Mouse (Mus musculus) liver, postnatal 0 days (tissue): ENCODE results near the gene Gm17617.

Experiments
- CTCF ChIP-seq: sonication (generic); IDR thresholded peaks from 2 replicates; pipeline ENCODE4 v1.5.1; 2016; ENCODE audit warnings: antibody characterized with exemption, low read depth
- EP300 ChIP-seq: IDR thresholded peaks from 2 replicates; pipeline ENCODE4 v1.6.1; 2016; ENCODE audit warnings: antibody characterized with exemption, low read depth, mild to moderate bottlenecking

DNA sequence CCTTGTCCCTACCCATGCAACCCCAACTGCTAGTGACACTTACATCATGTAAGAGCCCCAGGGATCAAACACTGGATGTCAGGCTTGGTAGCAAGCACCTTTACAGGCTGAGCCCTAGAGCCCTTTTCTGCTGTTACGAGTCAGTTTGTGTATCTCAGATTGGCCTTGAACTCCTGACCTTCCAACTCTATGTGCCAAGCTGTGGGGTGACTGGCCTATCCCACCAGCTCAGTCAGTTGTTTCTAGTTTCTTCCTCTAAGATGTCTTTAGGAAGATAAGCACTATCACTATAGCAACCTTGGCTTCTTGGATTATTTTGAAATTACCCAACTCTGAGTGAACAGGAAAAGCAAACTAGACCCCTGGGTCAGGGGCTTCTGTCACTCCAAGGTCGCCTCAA lies 30.0 kb downstream of the Gm17617 start:
- no peak for TF ChIP-seq CTCF
- no peak for TF ChIP-seq EP300
